Mouse (Mus musculus) MEL (cell line): ENCODE results near the gene Znrf3.

Experiments used
- CHD2 ChIP-seq: IDR thresholded peaks from 2 replicates; pipeline ENCODE4 v1.6.1; 2011; ENCODE audit warnings: low read length, improper control_type of control experiment
- CTCF ChIP-seq, 3 experiments: IDR thresholded peaks in 2 of 3; conservative IDR thresholded peaks in 1 of 3; 2 replicates each; pipeline ENCODE4 v1.5.1; 2011 to 2012; ENCODE audit warnings: low read length in 3 of 3, low read depth in 2 of 3, mild to moderate bottlenecking in 2 of 3, improper control_type of control experiment in 1 of 3, inconsistent platforms in 1 of 3, mixed read lengths in 1 of 3, moderate library complexity in 1 of 3; ENCODE audit not compliant: control insufficient read depth in 1 of 3, insufficient read depth in 1 of 3, poor library complexity in 1 of 3, severe bottlenecking in 1 of 3
- EP300 ChIP-seq, 2 experiments: IDR thresholded peaks; 2 replicates each; pipeline ENCODE4 v1.6.1; 2011; ENCODE audit warnings: improper control_type of control experiment in 2 of 2, low read length in 2 of 2, low read depth in 1 of 2, mild to moderate bottlenecking in 1 of 2
- GATA1 ChIP-seq: IDR thresholded peaks from 2 replicates; pipeline ENCODE4 v1.6.1; 2011; ENCODE audit warnings: low read depth, low read length, improper control_type of control experiment
- POLR2A ChIP-seq, 2 experiments: IDR thresholded peaks; 2 replicates each; pipeline ENCODE4 v1.6.1; 2011 to 2012; ENCODE audit warnings: low read length in 2 of 2, mild to moderate bottlenecking in 2 of 2, control low read depth in 1 of 2, improper control_type of control experiment in 1 of 2, low read depth in 1 of 2, moderate library complexity in 1 of 2; ENCODE audit not compliant: control insufficient read depth in 1 of 2, insufficient read depth in 1 of 2, poor library complexity in 1 of 2
- UBTF ChIP-seq: IDR thresholded peaks from 2 replicates; pipeline ENCODE4 v1.6.1; 2012; ENCODE audit warnings: low read depth, mild to moderate bottlenecking, inconsistent platforms, low read length, improper control_type of control experiment, moderate library complexity, borderline replicate concordance; ENCODE audit not compliant: insufficient read depth
- USF1 ChIP-seq: IDR thresholded peaks from 2 replicates; pipeline ENCODE4 v1.6.1; 2014; ENCODE audit warnings: low read depth, mild to moderate bottlenecking, inconsistent platforms, low read length, improper control_type of control experiment, moderate library complexity

- TF ChIP-seq USF1 (no peak), GATA1 (no peak), CHD2 (no peak), UBTF (no peak), POLR2A (IDR thresholded peaks at IDR 0.05; ENCODE audit: control insufficient read depth in 1 of 2, insufficient read depth in 1 of 2, low read depth in 1 of 2, low read length in 2 of 2, poor library complexity in 1 of 2) (no peak), EP300 (IDR thresholded peaks at IDR 0.05; ENCODE audit: low read depth in 1 of 2, low read length in 2 of 2) (no peak), CTCF (IDR thresholded peaks at IDR 0.05 in 2 of 3, conservative IDR thresholded peaks at IDR 0.05 in 1 of 3; ENCODE audit: control insufficient read depth in 1 of 3, insufficient read depth in 1 of 3, low read depth in 2 of 3, low read length in 3 of 3, poor library complexity in 1 of 3, severe bottlenecking in 1 of 3) (no peak)
These were observed 138.6 kb downstream of the Znrf3 start for GRCm38 (mm10) chr11:5306017-5306416.
